Mouse (Mus musculus): ENCODE measurements at regions not wholly inside any gene's neighbourhood (a gene's known extent, or its start where the extent isn't known, plus 50 kb on each side); places are given as distances from the start of the nearest gene placed in this dataset.

- DNase-seq (ENCODE audit: low spot score), result no peak
Observed at GRCm38 (mm10) chr8:125325736-125326135, 243.9 kb downstream of the Sipa1l2 start.

GRCm38 (mm10) chr8:125322561-125322960 lies 247.0 kb downstream of the Sipa1l2 start:
- DNase-seq (ENCODE audit: low spot score), result no peak

- no peak for DNase-seq (ENCODE audit: low spot score)
Observed at GRCm38 (mm10) chr8:125317584-125317991, 252.0 kb downstream of the Sipa1l2 start.

- no peak for DNase-seq (ENCODE audit: low spot score)
Observed at GRCm38 (mm10) chr8:125315736-125316135, 253.9 kb downstream of the Sipa1l2 start.

- DNase-seq (ENCODE audit: low spot score), result no peak
Observed at GRCm38 (mm10) chr8:125314996-125315395, 254.6 kb downstream of the Sipa1l2 start.

- DNase-seq (ENCODE audit: low spot score), result peak; percentile 19
Observed at GRCm38 (mm10) chr8:125314221-125314984, 255.2 kb downstream of the Sipa1l2 start.

- no peak for DNase-seq (ENCODE audit: low spot score)
Observed at GRCm38 (mm10) chr8:125311228-125312053, 257.4 kb downstream of the Disc1 start.
